8 mouse cellular contexts compared by ENCODE assay signal in genomic region chr12:81816330-81817125, GRCm38 (mm10). TPM values are rescaled to one million over a fixed set of nuclear protein-coding genes. Genes with fewer than 3 reads are reported as not detected.
A peak's percentile ranks its signal among the peaks of the same experiment; 100 is the strongest.
DNase-seq lines count a peak whose midpoint lies in the region; ATAC-seq and TF ChIP-seq lines count a peak whose summit lies in the region.

No protein-coding gene starts in this region.

- no peaks in the 10 kb centered on the region for H3K36me3 ChIP-seq in forebrain, embryonic 15.5 days
- no peaks in the 10 kb centered on the region for H3K36me3 ChIP-seq in intestine, embryonic 16.5 days (ENCODE audit: control insufficient read depth, insufficient read depth, low read length)
- H3K36me3 ChIP-seq in midbrain, embryonic 13.5 days = no peaks in the 10 kb centered on the region

- H3K27me3 ChIP-seq in forebrain, embryonic 15.5 days = no peaks in the 10 kb centered on the region
- no peaks in the 10 kb centered on the region for H3K27me3 ChIP-seq in intestine, embryonic 16.5 days (replicated peaks; ENCODE audit: control insufficient read depth, insufficient read depth, low read length)
- H3K27me3 ChIP-seq in midbrain, embryonic 13.5 days = peaks cover 5% of the 10 kb centered on the region; the same call in 1 of the 2 replicates

- H3K4me3 ChIP-seq in forebrain, embryonic 15.5 days = peak overlapping the region; percentile 19
- peak overlapping the region; percentile 4; the same call in 1 of the 2 replicates for H3K4me3 ChIP-seq in intestine, embryonic 16.5 days (ENCODE audit: low read length)
- no peak overlapping the region for H3K4me3 ChIP-seq in midbrain, embryonic 13.5 days (replicated peaks)

- H3K27ac ChIP-seq in forebrain, embryonic 15.5 days (replicated peaks) = peak overlapping the region; percentile 54; the same call in 1 of the 2 replicates
- H3K27ac ChIP-seq in intestine, embryonic 16.5 days (ENCODE audit: low read length) = no peak overlapping the region
- peak overlapping the region; percentile 41 for H3K27ac ChIP-seq in midbrain, embryonic 13.5 days

- no peaks in the 10 kb centered on the region for H3K9me3 ChIP-seq in forebrain, embryonic 15.5 days
- no peaks in the 10 kb centered on the region for H3K9me3 ChIP-seq in intestine, embryonic 16.5 days (ENCODE audit: control insufficient read depth, low read length)
- no peaks in the 10 kb centered on the region for H3K9me3 ChIP-seq in midbrain, embryonic 13.5 days

- peaks cover 9% of the 10 kb centered on the region for H3K4me1 ChIP-seq in forebrain, embryonic 15.5 days
- H3K4me1 ChIP-seq in intestine, embryonic 16.5 days (ENCODE audit: control insufficient read depth, insufficient read depth, low read length) = no peaks in the 10 kb centered on the region
- H3K4me1 ChIP-seq in midbrain, embryonic 13.5 days (replicated peaks) = peaks cover 9% of the 10 kb centered on the region

- TF ChIP-seq POLR2A in brain, embryonic 14.5 days (IDR thresholded peaks at IDR 0.05; ENCODE audit: borderline replicate concordance, extremely low read depth, insufficient read depth, insufficient read length, poor library complexity, severe bottlenecking) = no peak

- TF ChIP-seq CTCF in brain, embryonic 14.5 days (IDR thresholded peaks at IDR 0.05; ENCODE audit: borderline replicate concordance, extremely low read depth, insufficient read depth, insufficient read length) = no peak

- 4% methylated on average over 10 of the region's 10 CpGs for WGBS in forebrain, embryonic 15.5 days
- WGBS in intestine, embryonic 16.5 days = 24% methylated on average over 10 of the region's 10 CpGs
- 6% methylated on average over 10 of the region's 10 CpGs for WGBS in midbrain, embryonic 13.5 days

- H3K9ac ChIP-seq in forebrain, embryonic 15.5 days (replicated peaks) = no peak overlapping the region
- no peak overlapping the region for H3K9ac ChIP-seq in intestine, embryonic 16.5 days (ENCODE audit: low read depth, low read length)
- no peak overlapping the region for H3K9ac ChIP-seq in midbrain, embryonic 13.5 days (replicated peaks)

- peak; percentile 48; the same call in 1 of the 2 replicates for ATAC-seq in forebrain, embryonic 15.5 days (replicated peaks)
- ATAC-seq in intestine, embryonic 16.5 days = peak; percentile 48; the same call in 1 of the 2 replicates
- ATAC-seq in midbrain, embryonic 13.5 days = peak; percentile 45; the same call in 1 of the 2 replicates

- peak; percentile 74 for DNase-seq in brain, embryonic 14.5 days (ENCODE audit: low read depth)
- no peak for DNase-seq in frontal cortex, postnatal 10 days (ENCODE audit: low spot score in 2 of 2)
- DNase-seq in thymus, postnatal 10 days (ENCODE audit: low spot score in 2 of 2) = no peak
- DNase-seq in urinary bladder, postnatal 14 days (ENCODE audit: low spot score) = no peak
- no peak for DNase-seq in thymus, postnatal 0 days (ENCODE audit: low spot score)

- peak overlapping the region; percentile 28 for H3K4me2 ChIP-seq in forebrain, embryonic 15.5 days (replicated peaks)
- H3K4me2 ChIP-seq in intestine, embryonic 16.5 days (ENCODE audit: low read depth, low read length) = peak overlapping the region; percentile 11; the same call in 1 of the 2 replicates
- H3K4me2 ChIP-seq in midbrain, embryonic 13.5 days (replicated peaks) = peak overlapping the region; percentile 32

RNA-seq across cellular contexts. Expression of gene Map3k9, which starts 35.6 kb away (rescaled TPM):
- 10.0 and 24.6 TPM in 2 replicates for polyA plus RNA-seq in brain, embryonic 14.5 days (2012; rRNA removed)
- 7.1 and 7.9 TPM in 2 replicates for polyA plus RNA-seq in forebrain, embryonic 15.5 days (2015; fragmentation: Nextera tagmentation; extraction: Ambion mirVana)
- 1.4 TPM in 2 replicates for polyA plus RNA-seq in intestine, embryonic 16.5 days (2015; fragmentation: Nextera tagmentation; extraction: Ambion mirVana)
- 7.2 and 9.3 TPM in 2 replicates for polyA plus RNA-seq in midbrain, embryonic 13.5 days (2015; fragmentation: Nextera tagmentation; extraction: Ambion mirVana)
- 0.21 and 0.29 TPM in 2 replicates for polyA plus RNA-seq in thymus, postnatal 0 days (2015; fragmentation: Nextera tagmentation; extraction: Ambion mirVana)

RNA-seq across cellular contexts. Expression of gene Pcnx, which starts 43.3 kb away (rescaled TPM):
- 34.2 and 46.3 TPM in 2 replicates for polyA plus RNA-seq in brain, embryonic 14.5 days (2012; rRNA removed)
- polyA plus RNA-seq in forebrain, embryonic 15.5 days (2015; fragmentation: Nextera tagmentation; extraction: Ambion mirVana) = 12.6 and 14.2 TPM in 2 replicates
- polyA plus RNA-seq in intestine, embryonic 16.5 days (2015; fragmentation: Nextera tagmentation; extraction: Ambion mirVana) = 6.3 and 10.3 TPM in 2 replicates
- 8.2 and 9.4 TPM in 2 replicates for polyA plus RNA-seq in midbrain, embryonic 13.5 days (2015; fragmentation: Nextera tagmentation; extraction: Ambion mirVana)
- polyA plus RNA-seq in thymus, postnatal 0 days (2015; fragmentation: Nextera tagmentation; extraction: Ambion mirVana) = 9.8 and 17.5 TPM in 2 replicates
